Mouse (Mus musculus) T-helper 17 cell (primary cell): ENCODE measurements around the gene Atxn10.

Experiments used
- in situ Hi-C, 2 experiments: fragments of 300-600 bp; cut with MboI, MseI; formaldehyde crosslinking; loops; 1 replicate in 1 of 2; 2 replicates in 1 of 2; pipeline ENCODE4 v1.15.1; 2025; ENCODE audit warnings: high pct_unique_total_duplicates in 2 of 2

The Atxn10 gene

GRCm38 (mm10) chr15:85401926-85402325 is 65.9 kb downstream of the Atxn10 start:
- in situ Hi-C loops: no loop called here

DNA sequence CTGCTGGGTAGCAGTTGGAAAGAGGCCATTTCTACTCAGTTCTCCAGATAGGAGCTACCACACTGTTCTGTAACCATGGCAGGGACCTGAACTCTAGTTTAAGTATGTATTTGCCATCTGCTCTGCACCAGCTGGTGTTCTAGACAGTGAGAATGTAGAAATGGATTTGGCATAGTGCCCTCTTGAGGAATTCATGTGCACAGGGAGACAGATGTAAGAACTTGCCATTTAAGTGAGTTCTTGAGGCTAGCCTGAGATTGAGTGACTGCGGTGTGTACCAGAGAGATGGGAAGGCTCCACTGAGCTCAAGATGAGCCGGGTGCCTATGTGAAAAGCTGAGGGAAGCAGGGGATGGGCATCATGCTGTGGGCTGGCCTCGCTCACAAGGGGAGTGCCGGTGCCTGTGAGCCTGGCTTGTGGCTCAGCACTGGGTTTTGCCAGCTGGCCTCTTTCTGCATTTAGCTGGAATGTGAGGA is 67.2 kb downstream of the Atxn10 start:
- in situ Hi-C loops: no loop called here

- in situ Hi-C loops: no loop called here
Observed at GRCm38 (mm10) chr15:85404739-85405138, 68.7 kb downstream of the Atxn10 start.

GRCm38 (mm10) chr15:85405567-85405966 is 69.5 kb downstream of the Atxn10 start:
- in situ Hi-C loops: no loop called here

DNA sequence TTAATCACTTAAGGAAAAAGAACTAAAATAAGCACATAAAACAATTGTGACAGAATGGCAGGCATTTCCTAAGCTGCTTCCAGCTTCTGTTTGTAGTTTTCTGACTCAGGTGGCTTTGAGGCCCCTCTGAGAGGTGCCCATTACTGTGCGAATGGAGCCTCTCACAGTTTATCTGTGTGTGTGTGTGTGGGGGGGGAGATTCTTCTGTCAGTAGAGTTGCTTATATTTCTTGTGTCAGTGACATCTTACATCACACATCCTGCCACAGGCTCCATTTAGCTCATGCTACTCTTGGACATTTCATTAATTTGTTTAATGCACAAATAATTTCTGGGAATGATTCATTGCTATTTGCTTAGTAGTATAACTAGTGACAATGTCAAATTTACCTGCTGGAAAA is 70.8 kb downstream of the Atxn10 start:
- in situ Hi-C loops: no loop called here

DNA sequence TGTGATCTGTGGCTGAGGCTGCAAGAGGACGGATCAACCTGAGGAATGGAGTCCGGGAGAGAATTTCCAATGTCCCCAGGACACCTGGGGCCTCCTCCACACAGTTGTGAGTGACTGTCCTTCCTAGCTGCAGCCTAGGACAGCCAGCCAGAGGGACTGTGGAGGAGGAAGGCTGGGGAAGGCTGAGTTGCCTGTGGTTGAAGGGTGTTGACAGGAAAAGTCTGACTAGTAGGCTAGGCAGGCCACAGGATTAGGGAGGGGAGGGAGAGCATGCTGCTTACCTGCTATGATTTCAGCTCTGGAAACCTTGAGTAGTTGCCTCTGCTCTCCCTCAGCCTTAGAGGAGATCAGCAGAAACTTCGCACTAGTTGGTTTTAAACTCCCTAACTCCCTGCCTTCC is 71.3 kb downstream of the Atxn10 start:
- in situ Hi-C loops: no loop called here

- in situ Hi-C loops: no loop called here
Observed at GRCm38 (mm10) chr15:85408790-85409189, 72.7 kb downstream of the Atxn10 start.

GRCm38 (mm10) chr15:85409245-85409783 is 73.3 kb downstream of the Atxn10 start:
- in situ Hi-C loops: no loop called here

DNA sequence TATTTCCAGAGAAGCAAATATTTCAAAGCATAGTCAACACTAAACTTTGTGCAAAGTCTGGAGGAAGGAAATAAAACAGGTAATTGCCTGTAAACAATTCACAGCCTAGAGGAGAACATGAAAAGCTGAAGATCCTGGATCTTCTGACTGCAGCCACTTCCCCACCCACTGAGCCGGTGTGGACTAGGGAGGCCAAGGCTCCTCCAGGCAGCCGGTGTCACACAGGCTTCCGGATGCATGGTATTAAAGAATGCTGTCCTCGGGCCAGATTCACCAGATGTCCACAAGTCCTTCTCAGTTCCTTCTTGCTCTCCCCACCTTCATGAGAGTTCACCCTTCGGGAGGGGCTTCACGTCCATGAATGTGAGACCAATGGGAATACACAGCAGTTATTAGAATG is 73.8 kb downstream of the Atxn10 start:
- in situ Hi-C loops: no loop called here

GRCm38 (mm10) chr15:85414620-85415019 is 78.6 kb downstream of the Atxn10 start:
- in situ Hi-C loops: loop anchor here in 1 of 2 experiments (5.0 kb wide), 1 partner anchor 67 kb away; no protein-coding TSS in a partner anchor

GRCm38 (mm10) chr15:85420686-85421085 is 84.6 kb downstream of the Atxn10 start:
- in situ Hi-C loops: no loop called here

GRCm38 (mm10) chr15:85424197-85424596 is 88.2 kb downstream of the Atxn10 start:
- in situ Hi-C loops: no loop called here

- in situ Hi-C loops: no loop called here
Observed at GRCm38 (mm10) chr15:85428140-85428539, 92.1 kb downstream of the Atxn10 start.

DNA sequence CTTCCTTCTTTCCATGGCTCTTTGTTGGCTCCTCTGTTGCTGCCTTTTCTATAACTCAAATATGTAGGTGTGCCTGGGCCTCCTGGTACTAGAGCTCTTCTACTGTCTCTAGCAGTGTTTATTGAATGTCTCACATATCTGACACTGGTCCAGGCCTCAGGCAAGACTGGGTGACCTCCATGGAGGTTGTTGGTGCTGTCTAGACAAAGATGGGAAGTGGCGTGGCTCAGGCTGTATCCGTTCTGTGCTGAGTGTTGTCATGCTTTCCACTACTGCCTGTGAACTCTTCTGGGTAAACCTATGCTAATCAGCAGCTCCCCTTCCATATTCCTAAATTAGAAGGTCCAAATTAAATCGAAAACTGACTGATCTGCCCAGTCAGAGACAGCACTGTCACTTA is 106.5 kb downstream of the Atxn10 start:
- in situ Hi-C loops: no loop called here

- in situ Hi-C loops: no loop called here
Observed at GRCm38 (mm10) chr15:85446652-85447051, 110.6 kb downstream of the Atxn10 start.

DNA sequence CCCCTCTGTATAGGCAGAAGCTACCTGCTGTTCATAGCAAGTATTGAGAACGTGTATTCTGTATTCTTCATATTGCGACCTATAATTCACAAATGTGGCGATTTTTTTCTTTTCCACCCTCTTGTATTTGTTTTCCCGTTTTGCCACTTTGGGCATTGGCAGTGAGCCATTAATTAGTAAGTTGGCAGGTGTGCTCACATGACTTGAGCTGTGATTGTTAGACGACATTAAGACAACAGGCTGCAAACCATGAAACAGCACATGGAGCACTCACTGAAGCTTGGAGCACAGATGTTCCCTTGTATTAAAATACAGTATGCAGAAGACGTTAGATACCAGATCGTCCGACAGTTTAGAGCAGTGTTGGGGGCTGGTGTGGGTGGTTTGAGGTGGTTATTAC is 120.8 kb downstream of the Atxn10 start:
- in situ Hi-C loops: no loop called here

GRCm38 (mm10) chr15:85457838-85458237 is 121.8 kb downstream of the Atxn10 start:
- in situ Hi-C loops: no loop called here

DNA sequence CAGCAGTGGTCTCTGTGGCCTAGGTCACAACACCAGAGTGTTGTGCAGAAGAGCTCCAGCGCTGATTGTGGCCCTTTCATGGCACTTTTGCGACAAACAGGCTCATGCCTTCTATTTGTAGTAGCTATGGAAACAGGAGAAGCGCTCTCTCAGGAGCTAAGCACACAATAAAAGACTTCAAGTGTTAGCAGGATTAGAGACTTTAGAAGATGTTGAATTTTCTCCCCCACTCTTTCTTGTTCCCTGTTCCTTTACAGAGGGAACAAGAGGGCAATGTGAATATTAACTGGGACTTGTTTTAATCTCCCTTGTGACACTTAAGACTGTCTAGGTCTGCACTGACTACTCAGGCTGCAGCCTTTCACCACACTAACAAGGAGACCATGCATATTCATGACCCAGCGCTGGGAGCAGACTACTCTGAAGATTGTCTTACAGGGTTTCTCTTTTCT is 122.6 kb downstream of the Atxn10 start:
- in situ Hi-C loops: no loop called here

DNA sequence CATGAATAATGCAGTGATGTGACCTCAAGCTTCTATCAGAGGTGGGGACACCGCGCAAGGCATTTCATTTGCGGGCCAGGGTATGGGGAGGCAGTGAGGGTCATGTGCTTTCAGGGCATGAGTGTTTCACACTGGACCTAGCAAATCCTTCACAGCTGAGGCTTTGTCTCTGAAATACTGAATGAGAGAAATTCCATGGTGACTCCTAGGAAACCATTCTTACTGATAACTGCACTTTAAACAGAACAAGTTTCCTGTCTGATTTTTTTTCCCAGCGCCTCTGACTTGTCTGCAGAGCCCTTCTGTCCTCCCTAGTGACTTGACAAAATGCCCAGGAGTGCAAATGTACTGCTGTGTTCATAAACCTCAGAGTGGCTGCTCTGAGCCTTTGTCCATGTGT is 125.5 kb downstream of the Atxn10 start:
- in situ Hi-C loops: no loop called here

DNA sequence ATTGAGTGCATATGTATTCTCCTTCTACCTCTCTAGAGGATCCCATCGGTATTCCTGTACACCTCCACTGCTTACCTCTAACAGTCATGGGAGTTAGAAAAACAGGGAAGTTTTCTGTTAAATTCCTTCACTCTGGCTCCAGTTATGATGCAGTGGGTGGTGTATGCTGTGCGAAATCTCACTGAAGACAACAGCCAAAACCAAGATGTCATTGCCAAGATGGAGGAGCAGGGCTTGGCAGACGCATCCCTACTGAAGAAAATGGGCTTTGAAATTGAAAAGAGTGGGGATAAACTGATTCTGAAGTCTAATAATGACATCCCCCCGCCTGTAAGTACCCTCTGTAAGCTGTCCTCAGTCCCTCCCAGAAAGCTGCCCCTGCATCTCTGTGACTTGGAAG is 126.1 kb downstream of the Atxn10 start:
- in situ Hi-C loops: no loop called here

DNA sequence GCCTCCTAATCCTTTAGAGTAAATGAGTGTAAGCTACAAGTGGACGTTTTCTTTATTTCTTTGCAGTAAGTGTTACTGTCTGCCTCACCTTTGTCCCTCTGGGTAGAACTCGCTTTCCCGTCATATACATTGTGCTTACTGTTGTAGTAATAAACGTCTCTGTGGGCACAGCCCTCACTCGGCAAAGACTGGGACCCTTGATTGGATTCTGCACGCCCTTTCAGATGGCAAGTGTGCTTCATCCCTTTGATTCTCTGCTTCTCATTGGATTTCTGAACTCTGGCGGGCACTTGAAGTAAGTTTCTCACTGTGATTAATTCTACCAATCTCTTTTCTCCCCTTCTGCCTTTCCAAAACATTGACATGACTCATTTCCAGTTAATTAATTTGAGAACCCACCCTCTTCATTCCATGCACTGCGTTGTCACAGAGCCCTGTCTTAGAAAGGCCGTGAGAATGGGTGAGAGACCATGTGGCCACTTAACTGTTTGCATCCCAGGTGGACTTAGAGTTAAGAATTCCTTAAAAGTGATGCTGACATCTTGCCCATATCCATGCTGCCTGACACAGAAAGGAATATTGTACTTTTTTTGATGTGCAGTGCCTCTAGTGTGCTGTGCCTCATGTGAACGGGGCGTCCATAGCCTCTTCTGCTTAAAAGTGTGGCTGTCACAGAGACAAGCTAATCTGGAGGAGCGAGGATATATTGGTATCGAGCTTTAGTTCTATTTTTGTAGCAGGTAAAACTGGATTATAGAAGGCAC is 127.2 kb downstream of the Atxn10 start:
- in situ Hi-C loops: no loop called here

GRCm38 (mm10) chr15:85464190-85464589 is 128.1 kb downstream of the Atxn10 start:
- in situ Hi-C loops: no loop called here
